Mouse (Mus musculus) testis, adult 2 months (tissue): ENCODE measurements around the gene Srl. TPM values are rescaled to one million over a fixed set of nuclear protein-coding genes. Genes with fewer than 3 reads are reported as not detected.

Experiments used
- H3K27ac ChIP-seq: fragments of 200-500 bp; 2 replicates; pipeline ENCODE4 v1.5.1; 2012; ENCODE audit warnings: low read depth, low read length; ENCODE audit not compliant: control insufficient read depth, insufficient read depth
- H3K27me3 ChIP-seq: fragments of 200-500 bp; 2 replicates; pipeline ENCODE4 v1.6.1; 2012; ENCODE audit warnings: mild to moderate bottlenecking, low read length, moderate library complexity; ENCODE audit not compliant: control insufficient read depth, insufficient read depth
- H3K36me3 ChIP-seq: fragments of 200-500 bp; 2 replicates; pipeline ENCODE4 v1.6.1; 2012; ENCODE audit warnings: mild to moderate bottlenecking, low read length; ENCODE audit not compliant: control insufficient read depth, insufficient read depth
- H3K4me1 ChIP-seq: fragments of 200-500 bp; 2 replicates; pipeline ENCODE4 v1.6.1; 2012; ENCODE audit warnings: low read length; ENCODE audit not compliant: control insufficient read depth, insufficient read depth
- H3K4me3 ChIP-seq: fragments of 200-500 bp; 2 replicates; pipeline ENCODE4 v1.5.1; 2012; ENCODE audit warnings: low read depth, mild to moderate bottlenecking, low read length, moderate library complexity, mixed read lengths; ENCODE audit not compliant: control insufficient read depth
- CTCF ChIP-seq: fragments of 200-500 bp; IDR thresholded peaks from 2 replicates; pipeline ENCODE4 v1.5.1; 2012; ENCODE audit warnings: low read depth, mild to moderate bottlenecking, inconsistent platforms, low read length, moderate library complexity; ENCODE audit not compliant: control insufficient read depth, insufficient read depth, insufficient replicate concordance
- POLR2A ChIP-seq: fragments of 200-500 bp; IDR thresholded peaks from 2 replicates; pipeline ENCODE4 v1.6.1; 2012; ENCODE audit warnings: low read depth, mild to moderate bottlenecking, inconsistent platforms, low read length, moderate library complexity; ENCODE audit not compliant: control insufficient read depth
- polyA plus RNA-seq: library from polyadenylated mRNA; depleted of rRNA; stranded (reverse); fragments of >200 nt; gene quantifications from 2 replicates; pipeline ENCODE4 v1.2.3, GENCODE M21; 2012

Srl gene
- polyA plus RNA-seq, 1 experiment = 6.1 TPM

GRCm38 (mm10) chr16:4464529-4465089 lies 77.0 kb downstream of the Srl start:
- TF ChIP-seq POLR2A = no peak
- no peak for TF ChIP-seq CTCF
- H3K27me3 ChIP-seq = no peaks in the 10 kb centered on the region
- H3K4me1 ChIP-seq = no peaks in the 10 kb centered on the region
- no peak overlapping the region for H3K4me3 ChIP-seq
- no peak overlapping the region for H3K27ac ChIP-seq
- H3K36me3 ChIP-seq = no peaks in the 10 kb centered on the region

- Histone ChIP-seq H3K27ac (no peak overlapping the region), H3K36me3 (no peaks in the 10 kb centered on the region), H3K4me3 (no peak overlapping the region), H3K4me1 (no peaks in the 10 kb centered on the region), H3K27me3 (no peaks in the 10 kb centered on the region)
- no peak for TF ChIP-seq CTCF
- no peak for TF ChIP-seq POLR2A
Observed at GRCm38 (mm10) chr16:4457927-4458326, 83.7 kb downstream of the Srl start.

- no peak overlapping the region for H3K27ac ChIP-seq
- H3K4me1 ChIP-seq = no peaks in the 10 kb centered on the region
- TF ChIP-seq CTCF (no peak), POLR2A (no peak)
- H3K4me3 ChIP-seq = no peak overlapping the region
- H3K36me3 ChIP-seq = no peaks in the 10 kb centered on the region
- H3K27me3 ChIP-seq = no peaks in the 10 kb centered on the region
Observed at GRCm38 (mm10) chr16:4456391-4456790, 85.2 kb downstream of the Srl start.

- no peak overlapping the region for H3K4me3 ChIP-seq
- TF ChIP-seq CTCF = no peak
- TF ChIP-seq POLR2A = no peak
- no peaks in the 10 kb centered on the region for H3K27me3 ChIP-seq
- H3K27ac ChIP-seq = peak overlapping the region; percentile 37; the same call in 1 of the 2 replicates
- no peaks in the 10 kb centered on the region for H3K4me1 ChIP-seq
- H3K36me3 ChIP-seq = no peaks in the 10 kb centered on the region
Observed at GRCm38 (mm10) chr16:4455693-4456092, 85.9 kb downstream of the Srl start.

- Histone ChIP-seq H3K36me3 (no peaks in the 10 kb centered on the region), H3K4me1 (no peaks in the 10 kb centered on the region), H3K4me3 (no peak overlapping the region), H3K27me3 (no peaks in the 10 kb centered on the region), H3K27ac (no peak overlapping the region)
- TF ChIP-seq POLR2A (no peak), CTCF (no peak)
Observed at GRCm38 (mm10) chr16:4454563-4454962, 87.1 kb downstream of the Srl start.

GRCm38 (mm10) chr16:4449418-4449817 lies 92.2 kb downstream of the Srl start:
- H3K27ac ChIP-seq = no peak overlapping the region
- TF ChIP-seq POLR2A = no peak
- no peaks in the 10 kb centered on the region for H3K36me3 ChIP-seq
- H3K4me1 ChIP-seq = peaks cover 6% of the 10 kb centered on the region
- H3K27me3 ChIP-seq = no peaks in the 10 kb centered on the region
- H3K4me3 ChIP-seq = no peak overlapping the region

- no peak overlapping the region for H3K27ac ChIP-seq
- no peaks in the 10 kb centered on the region for H3K36me3 ChIP-seq
- H3K27me3 ChIP-seq = no peaks in the 10 kb centered on the region
- H3K4me1 ChIP-seq = peaks cover 6% of the 10 kb centered on the region
- no peak for TF ChIP-seq POLR2A
- TF ChIP-seq CTCF = no peak
- H3K4me3 ChIP-seq = no peak overlapping the region
Observed at GRCm38 (mm10) chr16:4448235-4448634, 93.4 kb downstream of the Srl start.

- H3K4me3 ChIP-seq = no peak overlapping the region
- no peak for TF ChIP-seq CTCF
- TF ChIP-seq POLR2A = no peak
- no peak overlapping the region for H3K27ac ChIP-seq
- H3K36me3 ChIP-seq = no peaks in the 10 kb centered on the region
- H3K4me1 ChIP-seq = peaks cover 6% of the 10 kb centered on the region
- no peaks in the 10 kb centered on the region for H3K27me3 ChIP-seq
Observed at GRCm38 (mm10) chr16:4446395-4446794, 95.2 kb downstream of the Srl start.
